Mouse (Mus musculus) liver, embryonic 14.5 days (tissue): ENCODE results near the gene Abcc1.

Source experiments
- CTCF ChIP-seq: IDR thresholded peaks from 2 replicates; pipeline ENCODE4 v1.5.1; 2016; ENCODE audit warnings: antibody characterized with exemption, low read depth, control low read depth
- EP300 ChIP-seq: IDR thresholded peaks from 2 replicates; pipeline ENCODE4 v1.6.1; 2016; ENCODE audit warnings: antibody characterized with exemption, low read depth

- TF ChIP-seq CTCF (no peak), EP300 (no peak)
Measured at GRCm38 (mm10) chr16:14405636-14406035, 44.3 kb downstream of the Abcc1 start.
